ENCODE assay signal across 9 mouse cellular contexts in the genomic region with DNA sequence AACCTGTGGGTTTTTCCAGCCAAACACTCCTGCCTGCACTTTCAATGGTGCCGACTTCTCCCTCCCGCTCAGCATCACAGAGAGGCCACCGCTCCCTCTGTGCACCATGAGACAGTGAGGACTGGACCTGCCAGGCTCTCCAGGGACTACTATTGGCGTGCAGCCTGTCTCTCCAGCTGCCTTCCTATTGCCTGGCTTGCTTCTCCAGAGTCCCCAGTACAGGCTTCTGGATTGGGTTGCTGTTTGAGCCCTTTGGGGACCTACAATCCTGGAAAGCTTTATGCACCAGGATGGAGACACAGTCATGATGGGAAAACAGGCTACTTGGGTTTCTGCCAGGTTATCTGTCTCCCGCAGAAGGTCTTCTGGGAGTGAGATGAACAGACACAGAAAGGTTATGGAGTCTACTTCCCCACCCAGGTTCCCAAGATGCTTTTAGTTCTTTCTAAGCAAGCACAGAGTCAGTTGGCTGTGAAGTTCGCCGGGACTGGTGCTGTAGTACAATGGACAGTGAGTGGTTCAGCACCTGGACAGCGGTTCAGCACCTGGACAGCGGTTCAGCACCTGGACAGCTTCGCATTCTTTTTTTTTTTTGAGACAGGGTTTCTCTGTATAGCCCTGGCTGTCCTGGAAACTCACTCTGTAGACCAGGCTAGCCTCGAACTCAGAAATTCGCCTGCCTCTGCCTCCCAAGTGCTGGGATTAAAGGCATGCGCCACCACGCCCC. TPM values are rescaled to one million over a fixed set of nuclear protein-coding genes. Genes with fewer than 3 reads are reported as not detected.
DNase-seq lines count a peak whose midpoint lies in the region; ATAC-seq and TF ChIP-seq lines count a peak whose summit lies in the region.
"Had no signal": no experiment of that assay in that cellular context is flagged by ENCODE, and none has a peak within 500 bp of the region (broad histone marks: within the 10 kb centered on the region; RNA-seq: fewer than 3 reads in every experiment).

No protein-coding gene starts in this region.

- H3K4me2 ChIP-seq in hindbrain, postnatal 0 days (ENCODE audit: low read depth, low read length): no peak overlapping the region
- no peak overlapping the region for H3K4me2 ChIP-seq in hindbrain, embryonic 16.5 days (ENCODE audit: low read length)
- H3K4me2 ChIP-seq in forebrain, embryonic 13.5 days: no peak overlapping the region
- H3K4me2 ChIP-seq: stomach, embryonic 15.5 days had no signal

- no peak overlapping the region for H3K27ac ChIP-seq in hindbrain, postnatal 0 days
- H3K27ac ChIP-seq in hindbrain, embryonic 16.5 days (ENCODE audit: low read depth, low read length): no peak overlapping the region
- H3K27ac ChIP-seq in cerebellum, adult 2 months (ENCODE audit: insufficient read depth, low read length): no peak overlapping the region
- no peak overlapping the region for H3K27ac ChIP-seq in forebrain, embryonic 13.5 days
- H3K27ac ChIP-seq: stomach, embryonic 15.5 days had no signal

- H3K9me3 ChIP-seq in hindbrain, postnatal 0 days (ENCODE audit: low read length): no peaks in the 10 kb centered on the region
- no peaks in the 10 kb centered on the region for H3K9me3 ChIP-seq in hindbrain, embryonic 16.5 days (ENCODE audit: control insufficient read depth, low read length)
- no peaks in the 10 kb centered on the region for H3K9me3 ChIP-seq in forebrain, embryonic 13.5 days (replicated peaks)
- H3K9me3 ChIP-seq: stomach, embryonic 15.5 days had no signal

- H3K4me3 ChIP-seq in hindbrain, postnatal 0 days (ENCODE audit: low read length): no peak overlapping the region
- no peak overlapping the region for H3K4me3 ChIP-seq in hindbrain, embryonic 16.5 days (ENCODE audit: low read length)
- H3K4me3 ChIP-seq in cerebellum, adult 2 months (replicated peaks; ENCODE audit: insufficient read depth, low read depth, low read length): no peak overlapping the region
- no peak overlapping the region for H3K4me3 ChIP-seq in forebrain, embryonic 13.5 days
- H3K4me3 ChIP-seq: stomach, embryonic 15.5 days had no signal

- H3K9ac ChIP-seq in hindbrain, postnatal 0 days (replicated peaks; ENCODE audit: low read length): no peak overlapping the region
- H3K9ac ChIP-seq in hindbrain, embryonic 16.5 days (ENCODE audit: low read depth, low read length): no peak overlapping the region
- no peak overlapping the region for H3K9ac ChIP-seq in forebrain, embryonic 13.5 days
- H3K9ac ChIP-seq: stomach, embryonic 15.5 days had no signal

- TF ChIP-seq POLR2A in cerebellum, adult 2 months (IDR thresholded peaks at IDR 0.05; ENCODE audit: borderline replicate concordance, insufficient read depth, low read length): no peak

- no peak for ATAC-seq in hindbrain, postnatal 0 days
- ATAC-seq in hindbrain, embryonic 16.5 days: no peak
- peak; percentile 65 for ATAC-seq in granulocyte monocyte progenitor cell, adult 5-6 weeks (replicated peaks; ENCODE audit: poor library complexity, severe bottlenecking)
- peak; percentile 88 for ATAC-seq in megakaryocyte progenitor cell, adult 5-6 weeks (replicated peaks; ENCODE audit: poor library complexity)
- ATAC-seq in forebrain, embryonic 13.5 days: no peak

- H3K27me3 ChIP-seq in hindbrain, postnatal 0 days (ENCODE audit: insufficient read depth, low read length): peaks cover 4% of the 10 kb centered on the region; the same call in 1 of the 2 replicates
- H3K27me3 ChIP-seq in hindbrain, embryonic 16.5 days (replicated peaks; ENCODE audit: control insufficient read depth, insufficient read depth, low read length): 0 out of 2 replicates have a peak, but pooled peaks cover 2% of the 10 kb centered on the region
- no peaks in the 10 kb centered on the region for H3K27me3 ChIP-seq in cerebellum, adult 2 months (ENCODE audit: control insufficient read depth, insufficient read depth, low read length)
- peaks cover 14% of the 10 kb centered on the region for H3K27me3 ChIP-seq in forebrain, embryonic 13.5 days
- H3K27me3 ChIP-seq: stomach, embryonic 15.5 days had no signal

- peaks cover 25% of the 10 kb centered on the region for H3K4me1 ChIP-seq in hindbrain, postnatal 0 days (ENCODE audit: insufficient read depth, low read length)
- H3K4me1 ChIP-seq in hindbrain, embryonic 16.5 days (ENCODE audit: control insufficient read depth, insufficient read depth, low read depth, low read length): peaks cover 43% of the 10 kb centered on the region
- H3K4me1 ChIP-seq in cerebellum, adult 2 months (ENCODE audit: control insufficient read depth, insufficient read depth, low read length): peaks cover 39% of the 10 kb centered on the region
- H3K4me1 ChIP-seq in forebrain, embryonic 13.5 days: peaks cover 23% of the 10 kb centered on the region
- H3K4me1 ChIP-seq: stomach, embryonic 15.5 days had no signal

- TF ChIP-seq CTCF in hindbrain, postnatal 0 days (IDR thresholded peaks at IDR 0.05; ENCODE audit: low read depth): no peak
- no peak for TF ChIP-seq CTCF in cerebellum, adult 2 months (IDR thresholded peaks at IDR 0.05; ENCODE audit: borderline replicate concordance, insufficient read depth, low read depth, low read length)

- no peaks in the 10 kb centered on the region for H3K36me3 ChIP-seq in hindbrain, postnatal 0 days (ENCODE audit: insufficient read depth, low read length)
- H3K36me3 ChIP-seq in hindbrain, embryonic 16.5 days (ENCODE audit: control insufficient read depth, insufficient read depth, low read length): no peaks in the 10 kb centered on the region
- no peaks in the 10 kb centered on the region for H3K36me3 ChIP-seq in forebrain, embryonic 13.5 days (ENCODE audit: poor library complexity, severe bottlenecking)
- H3K36me3 ChIP-seq: stomach, embryonic 15.5 days had no signal

- DNase-seq in hindbrain, postnatal 0 days (ENCODE audit: low spot score): peak; percentile 36
- peak; percentile 27 for DNase-seq in Muller cell, postnatal 12 days (ENCODE audit: inconsistent ontology term)
- DNase-seq in cerebellum, adult 2 months: no peak
- DNase-seq in layer of hippocampus, adult 9-11 months: no peak

- WGBS in hindbrain, postnatal 0 days: 45% methylated on average over 14 of the region's 14 CpGs
- WGBS in hindbrain, embryonic 16.5 days: 38% methylated on average over 14 of the region's 14 CpGs
- 51% methylated on average over 14 of the region's 14 CpGs for WGBS in cerebellum, adult 2 months
- 45% methylated on average over 14 of the region's 14 CpGs for WGBS in forebrain, embryonic 13.5 days

RNA-seq across cellular contexts. Expression of a gene that starts 21.5 kb away (rescaled TPM):
- total RNA-seq in hindbrain, postnatal 0 days (2014; rRNA removed): 49.9 and 53.0 TPM in 2 replicates
- polyA plus RNA-seq in hindbrain, postnatal 0 days (2015; fragmentation: Nextera tagmentation; extraction: Ambion mirVana): 10.5 and 11.7 TPM in 2 replicates
- 12.3 and 16.2 TPM in 2 replicates for polyA plus RNA-seq in hindbrain, embryonic 16.5 days (2015; fragmentation: Nextera tagmentation; extraction: Ambion mirVana)
- total RNA-seq in granulocyte monocyte progenitor cell, adult 5-6 weeks (2014; fragmentation: Nextera tagmentation): not detected in 2 replicates
- 0.30 TPM in 1 of 2 replicates, not detected in the other for total RNA-seq in granulocyte monocyte progenitor cell, adult 5-6 weeks (2017)
- 0.59 and 0.64 TPM in 2 replicates for total RNA-seq in megakaryocyte progenitor cell, adult 5-6 weeks (2015)
- 0.04 and 0.51 TPM in 2 replicates for total RNA-seq in megakaryocyte progenitor cell, adult 5-6 weeks (2017)
- 37.7 and 41.0 TPM in 2 replicates for polyA plus RNA-seq in cerebellum, adult 2 months (2012; rRNA removed)
- polyA plus RNA-seq in forebrain, embryonic 13.5 days (2015; fragmentation: Nextera tagmentation; extraction: Ambion mirVana): 7.2 and 7.5 TPM in 2 replicates

RNA-seq across cellular contexts. Expression of a gene that starts 50.5 kb away (rescaled TPM):
- 1.7 and 1.9 TPM in 2 replicates for total RNA-seq in hindbrain, postnatal 0 days (2014; rRNA removed)
- polyA plus RNA-seq in hindbrain, postnatal 0 days (2015; fragmentation: Nextera tagmentation; extraction: Ambion mirVana): 0.78 and 1.1 TPM in 2 replicates
- 1.1 and 1.2 TPM in 2 replicates for polyA plus RNA-seq in hindbrain, embryonic 16.5 days (2015; fragmentation: Nextera tagmentation; extraction: Ambion mirVana)
- total RNA-seq in granulocyte monocyte progenitor cell, adult 5-6 weeks (2014; fragmentation: Nextera tagmentation): 190 and 234 TPM in 2 replicates
- 194 and 218 TPM in 2 replicates for total RNA-seq in granulocyte monocyte progenitor cell, adult 5-6 weeks (2017)
- total RNA-seq in megakaryocyte progenitor cell, adult 5-6 weeks (2015): 83.9 and 84.9 TPM in 2 replicates
- 179 and 185 TPM in 2 replicates for total RNA-seq in megakaryocyte progenitor cell, adult 5-6 weeks (2017)
- 0.67 and 0.74 TPM in 2 replicates for polyA plus RNA-seq in cerebellum, adult 2 months (2012; rRNA removed)
- 0.48 and 0.59 TPM in 2 replicates for polyA plus RNA-seq in forebrain, embryonic 13.5 days (2015; fragmentation: Nextera tagmentation; extraction: Ambion mirVana)

Comparison
In these comparisons a context has a peak if more than half of its experiments do, and no peak if none do; other contexts are left out.
1. ATAC-seq: peak in granulocyte monocyte progenitor cell, adult 5-6 weeks (single experiment) and megakaryocyte progenitor cell, adult 5-6 weeks (single experiment); none in hindbrain, postnatal 0 days (single experiment), hindbrain, embryonic 16.5 days (single experiment) and forebrain, embryonic 13.5 days (single experiment).
2. DNase-seq: peak in hindbrain, postnatal 0 days (single experiment) and Muller cell, postnatal 12 days (single experiment); none in cerebellum, adult 2 months (0 of 2) and layer of hippocampus, adult 9-11 months (single experiment).